Mouse (Mus musculus) Muller cell, postnatal 12 days (primary cell): Measurements from ENCODE around the gene Igsf21.

Experiments used
- DNase-seq: peaks from one replicate; pipeline ENCODE4 v3.0.0-alpha.2; 2015; ENCODE audit errors: inconsistent ontology term

Igsf21 gene

DNA sequence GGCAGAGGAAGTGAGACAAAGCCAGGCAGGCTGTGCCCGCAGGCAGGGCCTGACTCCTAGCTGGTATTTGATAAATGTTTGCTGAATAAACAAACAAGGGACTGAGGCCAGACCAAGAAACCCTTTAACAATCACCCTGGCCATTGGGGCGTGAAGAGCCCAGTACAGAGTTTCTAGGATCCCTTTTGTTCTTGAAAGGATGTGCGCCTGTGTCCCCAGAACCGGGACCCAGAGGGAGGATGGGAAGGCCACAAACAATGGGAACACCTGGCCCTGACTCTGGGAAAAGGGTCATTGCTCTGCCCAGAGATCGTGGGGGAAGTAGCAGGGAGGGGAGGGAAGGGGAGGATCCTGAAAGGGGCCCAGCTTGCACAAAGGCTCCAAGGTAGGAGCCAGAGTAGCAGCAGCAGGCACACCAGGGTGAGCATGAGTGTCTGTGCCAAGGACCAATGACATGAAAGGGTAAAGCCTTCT lies 269.2 kb downstream of the Igsf21 start:
- DNase-seq: peak; percentile 84
